Mouse (Mus musculus): ENCODE results near the gene Adra2c.

The Adra2c gene

DNA sequence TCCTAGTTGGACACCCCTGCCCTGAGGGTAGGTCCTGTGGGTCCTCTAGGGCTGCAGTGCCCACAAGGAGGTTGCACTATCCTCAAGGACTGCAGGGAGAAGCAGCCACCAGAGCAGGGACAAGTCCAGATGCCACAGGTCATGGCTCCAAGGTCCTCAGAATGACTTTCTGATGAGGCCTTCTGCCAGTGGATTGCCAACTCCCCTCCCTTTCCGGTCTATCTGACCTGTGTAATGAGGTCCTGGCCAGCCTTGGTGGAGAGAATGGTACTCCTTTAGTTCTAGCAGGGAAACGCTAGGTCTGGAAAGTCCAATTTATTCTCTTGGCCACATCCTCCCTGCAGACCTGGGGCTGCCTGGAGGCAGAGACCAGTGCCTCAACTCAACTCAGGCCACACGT is at the start of gene Adra2c:
Gene Adra2c, plus strand, starts transcription at position 301 of the 400 bp plus-strand sequence.
- DNase-seq (ENCODE audit: low spot score) = no peak

DNA sequence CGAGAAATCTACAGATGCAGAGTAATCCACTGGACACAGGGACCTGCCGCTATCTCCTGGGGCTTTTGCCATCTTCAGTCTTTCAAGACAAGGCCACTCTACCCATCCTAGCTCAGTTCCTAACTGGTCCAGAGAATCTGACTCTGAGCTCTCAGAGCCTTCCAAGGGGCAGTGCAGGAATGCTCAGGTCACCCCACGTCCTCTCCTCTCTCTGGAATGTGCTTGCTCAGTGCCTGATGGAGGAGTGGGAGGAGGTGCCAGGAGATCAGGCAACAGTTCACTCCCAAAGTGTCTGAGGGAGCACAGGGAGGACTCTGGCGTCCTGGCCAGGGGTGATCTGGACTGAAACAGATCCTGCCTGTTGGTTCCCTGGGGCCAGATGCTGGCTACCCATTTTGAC is 45.0 kb upstream of the Adra2c start:
- DNase-seq (ENCODE audit: low spot score) = no peak

DNA sequence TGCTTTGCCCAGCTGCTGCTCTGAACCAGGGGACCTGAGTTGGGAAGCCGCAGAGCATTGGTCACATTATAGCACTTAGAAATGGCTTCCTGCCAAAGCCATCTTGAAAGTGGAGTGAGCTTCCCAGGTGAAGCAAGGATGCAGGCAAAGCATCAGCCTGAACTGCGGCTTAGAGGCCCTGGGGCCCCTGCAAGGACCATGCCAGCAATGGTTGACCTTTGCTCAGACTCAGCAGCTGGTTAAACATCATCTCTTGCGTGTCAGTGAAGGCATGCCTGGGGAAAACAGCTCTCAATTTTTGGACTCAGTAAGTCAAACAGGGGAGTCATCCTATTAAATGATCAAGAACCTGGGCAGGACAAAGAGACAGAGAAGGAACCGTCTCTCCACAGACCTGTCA is 40.4 kb upstream of the Adra2c start:
- DNase-seq (ENCODE audit: low spot score) = no peak

DNA sequence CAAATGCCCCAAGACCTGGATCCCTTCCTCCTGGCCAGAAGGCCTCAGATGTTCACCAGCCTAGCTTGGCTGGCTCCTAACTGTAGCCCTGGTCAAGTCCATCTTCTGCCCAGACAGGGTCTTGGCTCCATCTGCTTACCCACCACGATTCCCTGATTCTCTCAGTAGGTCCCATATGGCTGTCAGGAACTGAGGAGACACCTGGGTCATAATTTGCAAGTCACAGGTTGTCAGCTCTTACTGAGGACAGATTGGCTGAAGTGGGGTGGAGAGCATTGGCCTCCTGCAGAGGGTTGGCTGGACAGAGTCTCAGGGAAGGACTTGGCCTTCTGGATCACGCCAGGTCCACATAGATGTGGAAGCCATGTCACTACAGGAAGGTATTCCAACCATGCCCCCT is 39.5 kb upstream of the Adra2c start:
- no peak for DNase-seq (ENCODE audit: low spot score)

DNA sequence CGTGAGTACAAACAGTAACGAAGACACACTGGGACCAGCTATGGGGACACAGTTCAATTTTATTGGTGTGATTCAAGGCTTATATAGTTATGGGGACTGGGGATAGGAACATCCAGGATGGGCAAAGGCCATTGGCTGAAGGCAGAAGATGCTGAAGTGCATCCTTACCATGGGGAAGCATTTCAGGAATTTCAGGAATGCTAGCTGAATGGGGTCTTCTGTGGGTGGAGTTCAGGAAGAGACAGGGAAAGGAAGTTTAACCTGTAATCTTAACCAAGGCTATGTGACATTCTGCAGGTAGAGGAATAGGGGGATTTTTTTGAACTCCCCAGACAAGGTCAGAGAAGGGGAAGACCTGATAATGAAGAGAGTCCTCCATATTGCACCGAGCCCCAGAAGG is 36.6 kb upstream of the Adra2c start:
- no peak for DNase-seq (ENCODE audit: low spot score)

DNA sequence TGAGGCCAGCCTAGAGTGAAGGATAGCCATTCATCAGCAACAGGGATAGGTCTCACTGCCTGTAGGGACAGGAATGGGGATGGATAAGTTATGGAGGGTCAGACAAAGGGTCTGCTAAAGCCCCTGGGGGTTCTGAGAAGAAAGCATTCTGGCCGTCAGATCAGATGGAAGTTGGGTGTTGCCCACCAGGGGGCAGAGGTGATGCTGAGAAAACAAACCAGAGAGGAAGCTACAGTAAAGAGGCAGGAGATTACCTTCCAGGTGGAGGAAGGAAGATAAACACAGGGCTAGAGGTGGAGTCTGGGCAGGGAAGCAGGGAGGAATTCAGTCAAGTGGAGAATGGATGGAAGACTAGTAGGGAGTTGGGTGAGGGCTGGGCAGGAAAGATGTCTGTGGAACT is 33.9 kb upstream of the Adra2c start:
- no peak for DNase-seq (ENCODE audit: low spot score)

DNA sequence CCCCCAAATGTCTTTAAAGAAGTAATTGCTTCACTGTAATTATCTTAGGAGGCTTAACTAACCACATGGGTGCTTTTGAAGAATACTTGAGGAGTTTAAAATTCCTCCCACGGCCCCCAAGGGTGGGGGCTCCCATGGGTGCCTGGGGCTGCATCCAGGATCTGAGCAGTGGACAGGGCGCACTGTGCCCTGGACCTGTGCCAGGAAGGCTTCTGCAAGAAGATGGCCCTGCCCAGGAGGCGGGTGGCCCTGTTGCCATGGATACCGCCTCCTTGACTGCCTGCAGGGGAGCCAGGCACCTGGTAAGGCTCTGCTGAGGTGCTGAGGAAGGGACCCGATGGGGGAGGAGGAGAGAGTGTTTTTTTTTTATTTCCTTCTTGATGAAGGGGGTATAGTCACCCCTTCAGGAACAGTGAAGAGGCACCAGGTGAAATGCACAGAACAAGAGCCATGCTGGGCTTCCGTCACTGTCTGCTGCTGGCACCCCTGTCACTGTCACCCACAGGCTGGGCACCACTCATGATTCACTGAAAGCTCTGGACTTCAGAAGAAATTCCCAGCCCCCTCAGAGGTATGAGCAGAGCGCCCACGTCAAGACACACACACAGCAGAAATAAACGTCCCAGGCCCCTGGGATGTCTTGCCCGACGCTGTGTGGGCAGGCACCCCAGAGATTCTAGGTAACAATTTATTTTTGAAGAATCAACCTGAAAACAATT is 32.4 kb upstream of the Adra2c start:
- DNase-seq (ENCODE audit: low spot score) = no peak

DNA sequence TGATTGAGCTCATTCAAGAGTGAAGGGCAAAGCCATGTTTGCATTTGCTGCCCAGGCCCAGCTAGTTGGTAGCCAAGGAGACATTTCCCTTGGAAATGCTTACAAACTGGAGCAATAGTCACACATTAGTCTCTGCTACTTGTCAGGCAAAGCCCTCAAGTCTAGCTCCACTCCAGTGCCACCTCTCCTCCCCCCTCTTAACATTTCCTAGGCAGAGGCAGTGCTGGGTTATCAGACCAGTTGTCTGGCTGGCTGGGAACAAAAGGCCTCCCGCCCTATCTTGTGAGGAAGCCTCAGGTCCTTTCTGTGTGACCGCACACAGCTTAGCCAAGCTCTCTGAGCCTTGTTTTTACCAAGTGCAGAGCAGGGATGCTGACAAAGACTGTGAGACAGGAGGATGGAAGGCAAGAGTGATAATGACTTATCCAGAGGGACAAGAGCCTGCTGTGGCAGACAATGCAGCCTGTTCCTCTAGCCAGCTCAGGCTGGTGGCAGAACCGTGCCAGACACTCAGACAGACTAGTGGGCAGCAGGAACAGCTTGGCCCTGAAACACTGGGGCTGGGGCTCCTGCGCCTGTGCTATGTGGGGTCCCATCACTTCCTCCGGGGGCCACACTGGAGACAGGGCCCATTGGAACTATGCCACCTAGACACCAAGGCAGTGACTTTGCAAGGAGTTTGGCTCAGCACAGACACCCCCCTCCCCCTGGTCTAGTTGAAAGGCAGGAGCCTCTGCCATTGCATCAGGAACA is 23.0 kb upstream of the Adra2c start:
- DNase-seq (ENCODE audit: low spot score) = no peak

DNA sequence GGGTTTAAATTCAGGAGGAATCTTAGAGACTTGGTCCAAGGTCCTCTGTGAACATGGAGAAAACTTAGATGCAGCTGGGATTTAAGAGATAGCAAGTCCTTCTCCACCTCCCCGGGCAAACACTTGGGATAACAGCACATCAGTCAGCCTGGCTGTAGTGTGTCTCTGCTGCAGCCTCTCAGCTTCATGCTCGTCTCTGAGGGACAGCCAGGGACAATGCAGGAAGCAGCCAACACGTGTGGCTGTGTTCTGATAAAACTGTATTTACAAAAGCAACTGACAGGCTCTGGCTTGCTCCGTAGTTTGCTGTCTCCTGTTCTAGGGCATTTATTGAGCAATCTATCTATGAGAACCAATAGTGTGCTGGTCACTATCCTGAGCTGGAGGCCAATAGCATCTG is 14.4 kb upstream of the Adra2c start:
- no peak for DNase-seq (ENCODE audit: low spot score)

DNA sequence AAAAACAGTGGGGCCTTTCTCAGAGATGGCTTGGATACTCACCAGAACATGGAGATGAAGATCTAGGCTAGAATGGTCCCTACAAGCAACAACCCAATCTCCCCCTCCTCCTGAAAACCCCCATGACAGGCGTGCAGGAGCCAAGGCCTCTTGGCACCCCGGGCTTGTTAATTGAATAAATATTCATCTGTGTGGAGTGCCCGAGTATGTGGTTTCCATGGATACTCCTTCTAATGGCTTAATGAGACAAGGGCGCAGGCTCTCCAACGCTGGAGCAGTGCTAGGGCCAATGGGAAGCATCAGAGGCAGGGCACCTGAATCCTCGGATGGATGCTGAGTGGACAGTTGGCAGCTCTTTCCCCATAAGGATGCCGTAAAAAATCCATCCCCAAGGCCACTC is 10.6 kb upstream of the Adra2c start:
- no peak for DNase-seq (ENCODE audit: low spot score)

DNA sequence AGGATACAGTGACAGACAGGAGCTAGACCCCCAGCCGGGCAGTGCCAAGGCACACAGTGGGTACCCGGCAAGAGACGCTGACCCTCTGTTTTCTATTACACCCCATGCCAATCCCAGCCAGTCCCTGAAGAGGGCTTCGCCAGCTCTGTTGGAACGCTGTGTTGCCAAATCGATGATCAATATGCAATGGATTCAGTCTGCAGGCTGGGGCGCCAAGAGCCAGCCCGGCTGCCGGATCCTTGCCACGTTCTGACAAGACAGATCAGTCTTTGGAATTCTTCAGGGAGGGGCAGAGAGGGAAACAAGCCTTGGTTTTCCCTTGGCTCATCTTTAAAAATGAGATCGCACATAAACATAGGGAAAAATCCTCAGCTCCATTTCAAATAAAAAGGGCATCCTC is 2.8 kb upstream of the Adra2c start:
- no peak for DNase-seq (ENCODE audit: low spot score)

DNA sequence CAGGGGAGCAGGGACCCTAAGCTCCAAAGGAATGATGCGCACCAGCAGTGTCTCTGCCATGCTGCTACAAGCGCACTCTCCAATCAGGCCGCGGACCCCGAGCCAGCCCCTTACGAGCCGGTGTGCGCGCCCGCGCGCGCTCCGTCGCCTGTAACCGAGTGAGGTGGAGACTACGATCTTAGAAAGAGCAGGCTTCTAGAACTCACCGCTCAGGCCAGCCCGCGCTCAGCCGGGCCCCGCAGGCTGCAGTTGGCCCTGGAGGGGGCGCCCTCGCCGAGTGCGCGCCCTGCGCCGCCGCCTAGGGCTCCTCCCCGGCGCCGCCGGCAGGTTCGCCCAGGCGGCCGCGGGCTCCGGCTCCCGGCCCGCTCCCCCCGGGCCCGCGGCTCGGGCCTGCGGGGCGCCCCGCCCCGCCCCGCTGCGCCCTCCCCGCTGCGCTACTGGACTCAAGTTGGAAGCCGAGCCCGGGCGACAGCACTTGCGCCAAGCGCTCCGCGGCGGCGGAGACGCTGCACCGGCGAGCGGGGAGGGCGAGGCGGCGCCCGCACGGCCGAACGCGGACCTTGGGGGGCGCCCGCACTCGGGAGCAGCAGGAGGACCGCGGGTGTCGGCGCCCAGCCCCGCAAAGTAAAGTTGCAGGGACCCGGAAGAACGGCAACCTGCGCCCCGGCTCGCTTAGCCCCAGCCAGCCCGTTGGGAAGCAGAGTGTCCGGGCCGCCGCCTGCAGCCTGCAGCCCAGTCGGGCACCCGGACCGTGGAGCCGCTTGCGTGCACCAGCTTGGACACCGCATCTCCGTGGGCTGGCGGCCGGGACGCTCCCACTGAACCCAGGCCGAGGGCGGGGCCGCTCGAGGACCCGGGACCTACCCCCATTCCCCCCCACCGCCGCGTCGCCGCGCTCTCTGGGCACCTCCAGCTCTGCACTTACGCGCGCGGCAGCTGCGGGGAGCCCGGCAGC is 899 bp downstream of the Adra2c start:
- no peak for DNase-seq (ENCODE audit: low spot score)

DNA sequence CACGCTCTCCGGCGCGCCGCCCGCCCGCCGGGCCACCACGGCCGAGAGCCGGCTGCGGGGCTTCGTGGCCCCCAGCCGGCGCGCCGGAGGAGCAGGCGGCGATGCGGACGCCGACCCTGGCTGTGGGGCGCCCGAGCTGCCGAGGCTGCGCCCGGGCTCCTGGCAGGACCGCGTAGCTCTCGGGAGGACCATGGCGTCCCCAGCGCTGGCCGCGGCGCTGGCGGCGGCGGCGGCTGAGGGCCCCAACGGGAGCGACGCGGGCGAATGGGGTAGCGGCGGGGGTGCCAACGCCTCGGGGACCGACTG is 1.5 kb downstream of the Adra2c start:
- DNase-seq (ENCODE audit: low spot score) = no peak

DNA sequence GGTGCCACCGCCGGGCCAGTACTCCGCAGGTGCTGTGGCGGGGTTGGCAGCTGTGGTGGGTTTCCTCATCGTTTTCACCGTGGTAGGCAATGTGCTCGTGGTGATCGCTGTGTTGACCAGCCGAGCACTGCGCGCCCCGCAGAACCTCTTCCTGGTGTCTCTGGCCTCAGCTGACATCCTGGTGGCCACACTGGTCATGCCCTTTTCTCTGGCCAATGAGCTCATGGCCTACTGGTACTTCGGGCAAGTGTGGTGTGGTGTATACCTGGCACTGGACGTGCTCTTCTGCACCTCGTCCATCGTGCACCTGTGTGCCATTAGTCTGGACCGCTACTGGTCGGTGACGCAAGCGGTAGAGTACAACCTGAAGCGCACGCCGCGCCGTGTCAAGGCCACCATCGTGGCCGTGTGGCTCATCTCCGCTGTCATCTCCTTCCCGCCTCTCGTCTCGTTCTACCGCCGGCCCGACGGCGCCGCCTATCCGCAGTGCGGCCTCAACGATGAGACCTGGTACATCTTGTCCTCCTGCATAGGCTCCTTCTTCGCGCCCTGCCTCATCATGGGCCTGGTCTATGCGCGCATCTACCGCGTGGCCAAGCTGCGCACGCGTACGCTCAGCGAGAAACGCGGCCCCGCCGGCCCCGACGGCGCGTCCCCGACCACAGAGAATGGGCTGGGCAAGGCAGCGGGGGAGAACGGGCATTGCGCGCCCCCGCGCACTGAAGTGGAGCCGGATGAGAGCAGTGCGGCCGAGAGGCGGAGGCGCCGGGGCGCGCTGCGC is 2.1 kb downstream of the Adra2c start:
- no peak for DNase-seq (ENCODE audit: low spot score)

DNA sequence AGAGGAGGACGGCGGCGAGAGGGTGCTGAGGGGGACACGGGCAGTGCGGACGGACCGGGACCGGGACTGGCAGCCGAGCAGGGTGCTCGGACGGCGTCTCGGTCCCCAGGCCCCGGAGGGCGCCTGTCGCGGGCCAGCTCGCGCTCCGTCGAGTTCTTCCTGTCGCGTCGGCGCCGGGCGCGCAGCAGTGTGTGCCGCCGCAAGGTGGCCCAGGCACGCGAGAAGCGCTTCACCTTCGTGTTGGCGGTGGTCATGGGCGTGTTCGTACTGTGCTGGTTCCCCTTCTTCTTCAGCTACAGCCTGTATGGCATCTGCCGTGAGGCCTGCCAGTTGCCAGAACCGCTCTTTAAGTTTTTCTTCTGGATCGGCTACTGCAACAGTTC is 2.7 kb downstream of the Adra2c start:
- no peak for DNase-seq (ENCODE audit: low spot score)

DNA sequence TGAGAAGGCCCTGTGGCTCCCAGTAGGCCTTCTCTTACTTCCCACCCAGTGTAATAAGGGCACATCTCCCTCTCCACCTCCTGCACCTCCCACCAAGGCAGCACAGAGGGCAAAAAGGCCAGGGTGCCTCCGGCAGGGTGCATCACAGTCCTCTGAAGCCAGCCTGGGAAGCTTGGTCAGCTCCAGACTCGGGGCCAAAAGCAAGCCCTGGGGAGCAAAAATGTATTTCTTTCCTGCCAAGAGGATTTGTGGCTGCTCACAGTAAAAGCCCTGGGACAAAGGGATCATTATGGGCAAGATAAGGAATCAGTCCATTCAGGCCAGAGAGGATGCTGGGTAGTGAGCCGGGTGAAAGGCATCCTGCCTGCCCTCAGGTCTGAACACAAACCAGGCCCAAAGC is 7.2 kb downstream of the Adra2c start:
- DNase-seq (ENCODE audit: low spot score) = no peak

DNA sequence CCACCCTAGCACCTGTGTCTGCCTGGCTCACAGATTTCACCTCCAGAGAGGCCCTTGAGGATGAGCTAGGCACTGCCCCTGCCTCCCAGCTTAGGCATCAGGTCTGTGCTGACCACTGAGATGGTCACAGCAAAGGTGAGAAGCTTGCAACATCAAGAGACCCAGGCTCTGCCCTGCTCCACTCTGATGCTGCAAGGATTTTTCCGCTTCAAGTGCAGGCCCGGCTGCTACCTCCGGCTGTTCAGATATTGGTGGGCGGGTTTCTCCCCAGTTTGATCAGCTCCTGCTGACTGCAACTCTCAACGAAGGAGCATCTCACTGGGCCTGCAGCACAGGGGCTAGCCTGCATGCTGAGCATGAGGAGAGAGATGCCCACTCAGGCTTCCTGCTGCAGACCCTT is 8.1 kb downstream of the Adra2c start:
- no peak for DNase-seq (ENCODE audit: low spot score)

DNA sequence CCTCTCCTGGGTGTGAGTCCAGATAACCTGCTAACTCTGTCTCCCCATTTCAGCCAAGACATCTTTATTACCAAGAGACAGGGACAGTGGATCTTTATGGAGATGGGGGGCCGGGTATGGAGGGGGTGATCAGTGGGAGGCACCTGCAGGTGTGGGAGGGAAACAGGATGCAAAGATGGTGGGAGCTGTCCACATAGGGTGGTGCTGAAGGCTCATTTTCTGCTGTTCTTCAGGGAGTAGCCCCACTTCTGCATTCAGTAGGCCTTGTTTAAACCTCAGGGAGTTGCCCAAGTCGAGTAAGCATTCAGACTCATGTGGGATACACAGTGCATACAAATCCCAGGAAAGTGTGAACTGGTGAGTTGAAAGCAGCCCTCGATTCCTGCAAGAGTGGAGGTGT is 21.5 kb downstream of the Adra2c start:
- DNase-seq (ENCODE audit: low spot score) = no peak

DNA sequence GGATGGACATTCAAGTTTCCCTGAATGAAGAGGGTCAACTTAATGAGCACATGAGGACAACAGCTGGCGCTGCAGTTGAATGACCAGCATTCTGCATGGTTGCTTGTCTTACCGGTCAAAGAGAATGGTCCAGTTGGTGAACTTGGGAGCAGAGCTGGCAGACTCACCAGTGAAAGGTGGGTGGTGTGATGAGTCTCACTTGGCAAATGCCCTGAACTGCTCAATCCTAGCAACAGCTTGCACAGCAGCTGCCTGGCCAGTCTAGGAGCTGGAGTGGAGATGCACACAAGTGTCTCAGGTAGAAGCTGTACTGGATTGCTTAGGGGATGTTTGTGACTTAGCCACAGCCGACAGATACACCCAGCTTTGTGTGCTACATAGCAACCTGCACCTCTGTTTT is 26.1 kb downstream of the Adra2c start:
- DNase-seq (ENCODE audit: low spot score) = no peak

DNA sequence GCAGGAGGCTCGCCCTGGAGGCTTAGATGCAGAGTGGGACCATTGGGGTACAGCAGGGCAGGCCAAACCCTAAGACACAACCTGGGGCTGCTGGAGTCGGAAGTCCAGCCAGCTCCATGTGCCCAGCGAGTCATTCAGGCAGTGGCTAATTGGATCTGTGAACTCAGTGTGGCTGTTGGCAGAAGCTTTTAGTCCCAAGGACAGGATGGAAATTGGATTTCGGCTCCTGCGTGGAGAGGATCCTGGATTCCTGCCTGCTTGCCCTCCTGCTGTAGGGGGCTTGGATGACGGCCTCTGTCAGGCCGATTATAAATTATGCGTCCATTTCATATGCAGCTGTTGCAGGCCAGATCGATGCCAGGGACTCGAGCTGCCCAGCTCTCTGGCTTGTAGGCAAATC is 27.2 kb downstream of the Adra2c start:
- no peak for DNase-seq (ENCODE audit: low spot score)

DNA sequence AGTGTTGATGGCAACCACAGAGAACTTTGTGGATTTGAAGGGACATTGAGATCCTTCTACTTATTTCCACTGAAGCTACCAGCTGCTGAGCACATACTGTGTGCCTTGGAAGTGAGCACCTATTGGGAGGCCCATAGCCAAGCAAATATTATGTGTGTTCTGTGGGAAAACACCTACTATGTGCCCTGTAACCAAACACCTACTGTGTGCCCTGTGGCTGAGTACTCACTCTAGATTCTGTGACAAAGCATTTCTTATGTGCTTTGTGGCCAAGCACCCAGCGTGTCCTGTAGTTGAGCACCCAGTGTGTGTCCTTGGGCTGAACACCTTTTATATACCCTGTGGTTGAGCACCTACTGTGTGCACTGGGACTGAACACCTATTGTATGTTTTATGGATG is 28.6 kb downstream of the Adra2c start:
- DNase-seq (ENCODE audit: low spot score) = no peak

DNA sequence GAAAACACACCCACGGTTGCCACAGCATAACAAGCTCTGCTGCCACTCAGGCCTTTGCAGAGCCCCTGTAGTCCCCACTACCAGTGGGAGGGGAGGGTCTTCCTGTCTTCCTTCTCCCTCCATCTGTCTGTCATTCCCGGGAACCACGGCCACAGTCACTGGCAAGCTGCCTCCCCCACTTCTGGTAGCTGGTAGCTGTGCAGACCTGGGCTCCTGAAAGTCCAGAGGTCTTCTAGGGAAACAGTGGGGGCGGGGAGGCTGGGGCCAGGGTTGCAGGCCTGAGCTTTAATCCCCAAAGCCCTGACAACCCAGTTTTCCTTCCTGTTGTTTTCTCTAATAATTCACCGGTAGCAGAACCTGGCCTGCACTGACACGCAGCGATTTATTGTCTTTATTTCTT is 31.7 kb downstream of the Adra2c start:
- DNase-seq (ENCODE audit: low spot score) = no peak

Measured in T-cell, adult 2 months (primary cell).